Comparison of ENCODE assay signal across 20 mouse cellular contexts in the genomic region with DNA sequence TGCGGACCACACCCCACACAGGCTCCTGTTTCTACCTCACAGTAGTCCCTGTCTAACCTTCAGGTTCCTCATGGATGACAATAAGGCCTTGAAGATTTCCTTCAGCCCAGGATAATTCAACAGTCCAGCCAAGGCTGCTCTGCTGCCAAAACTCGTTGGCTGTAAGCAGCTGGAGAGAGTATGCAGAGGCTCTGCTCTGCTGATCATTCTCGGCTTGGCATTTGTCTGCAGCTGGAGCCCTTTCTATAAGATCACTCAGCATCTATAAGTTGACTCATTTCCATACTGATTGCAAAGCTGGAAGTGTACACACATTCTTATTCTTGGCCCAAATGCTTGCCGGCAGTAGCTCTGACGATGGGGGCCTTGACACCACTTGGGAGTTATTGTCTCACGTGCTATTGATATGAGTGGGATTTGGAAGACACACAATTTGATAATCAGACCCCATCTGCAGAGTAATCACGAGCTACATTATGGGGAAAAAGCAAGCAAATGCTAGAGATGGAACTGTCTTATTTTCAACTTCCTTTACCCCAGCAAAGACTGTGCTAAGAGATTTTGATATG.
DNase-seq lines count a peak whose midpoint lies in the region; ATAC-seq lines count a peak whose summit lies in the region.
"Had no signal": no experiment of that assay in that cellular context is flagged by ENCODE, and none has a peak within 500 bp of the region (broad histone marks: within the 10 kb centered on the region; RNA-seq: fewer than 3 reads in every experiment).

No protein-coding gene starts in this region.

- 65% methylated on average over 7 of the region's 7 CpGs for WGBS in forebrain, embryonic 13.5 days
- 62% methylated on average over 7 of the region's 7 CpGs for WGBS in forebrain, embryonic 12.5 days
- WGBS in intestine, embryonic 16.5 days, result 57% methylated on average over 7 of the region's 7 CpGs
- WGBS in intestine, embryonic 15.5 days, result 62% methylated on average over 7 of the region's 7 CpGs

- H3K27me3 ChIP-seq in forebrain, embryonic 13.5 days, result no peaks in the 10 kb centered on the region
- H3K27me3 ChIP-seq in forebrain, embryonic 12.5 days, result no peaks in the 10 kb centered on the region
- no peaks in the 10 kb centered on the region for H3K27me3 ChIP-seq in intestine, embryonic 16.5 days (replicated peaks; ENCODE audit: control insufficient read depth, insufficient read depth, low read length)
- H3K27me3 ChIP-seq in intestine, embryonic 15.5 days (replicated peaks), result no peaks in the 10 kb centered on the region
- H3K27me3 ChIP-seq: CH12.LX; midbrain, embryonic 13.5 days had no signal

- H3K9ac ChIP-seq in forebrain, embryonic 13.5 days, result no peak overlapping the region
- H3K9ac ChIP-seq in forebrain, embryonic 12.5 days, result no peak overlapping the region
- H3K9ac ChIP-seq in intestine, embryonic 16.5 days (ENCODE audit: low read depth, low read length), result no peak overlapping the region
- H3K9ac ChIP-seq in intestine, embryonic 15.5 days, result no peak overlapping the region
- H3K9ac ChIP-seq: midbrain, embryonic 13.5 days had no signal

- H3K27ac ChIP-seq in forebrain, embryonic 13.5 days, result no peak overlapping the region
- H3K27ac ChIP-seq in forebrain, embryonic 12.5 days, result no peak overlapping the region
- no peak overlapping the region for H3K27ac ChIP-seq in intestine, embryonic 16.5 days (ENCODE audit: low read length)
- H3K27ac ChIP-seq in intestine, embryonic 15.5 days, result no peak overlapping the region
- H3K27ac ChIP-seq: heart, adult 2 months; midbrain, embryonic 13.5 days had no signal

- H3K9me3 ChIP-seq in forebrain, embryonic 13.5 days (replicated peaks), result no peaks in the 10 kb centered on the region
- no peaks in the 10 kb centered on the region for H3K9me3 ChIP-seq in forebrain, embryonic 12.5 days
- no peaks in the 10 kb centered on the region for H3K9me3 ChIP-seq in intestine, embryonic 16.5 days (ENCODE audit: control insufficient read depth, low read length)
- H3K9me3 ChIP-seq in intestine, embryonic 15.5 days, result no peaks in the 10 kb centered on the region
- H3K9me3 ChIP-seq: midbrain, embryonic 13.5 days had no signal

- DNase-seq in right cerebral cortex, postnatal 10 days (ENCODE audit: low spot score in 2 of 2), result peak; percentile 30 to 42
- no peak for DNase-seq in right cerebral cortex, postnatal 25 days
- peak; percentile 6 to 55 for DNase-seq in lung, postnatal 4 days
- no peak for DNase-seq in kidney, postnatal 4 days
- DNase-seq: adrenal gland, postnatal 14 days; cerebellum, adult 9-11 months; gastrocnemius, postnatal 14 days; heart, adult 2 months; kidney, adult 8-10 months; kidney, postnatal 36 days; retina, postnatal 1 day; thymus, postnatal 14 days had no signal

- no peaks in the 10 kb centered on the region for H3K4me1 ChIP-seq in forebrain, embryonic 13.5 days
- no peaks in the 10 kb centered on the region for H3K4me1 ChIP-seq in forebrain, embryonic 12.5 days
- H3K4me1 ChIP-seq in intestine, embryonic 16.5 days (ENCODE audit: control insufficient read depth, insufficient read depth, low read length), result no peaks in the 10 kb centered on the region
- H3K4me1 ChIP-seq in intestine, embryonic 15.5 days (replicated peaks), result no peaks in the 10 kb centered on the region

- peak; percentile 50 for ATAC-seq in forebrain, embryonic 13.5 days
- no peak for ATAC-seq in forebrain, embryonic 12.5 days (ENCODE audit: low FRiP score)
- ATAC-seq in intestine, embryonic 16.5 days, result 0 out of 2 replicates have a peak, but pooled peaks have one; percentile 26
- no peak for ATAC-seq in intestine, embryonic 15.5 days
- ATAC-seq: hindbrain, embryonic 16.5 days; midbrain, embryonic 13.5 days had no signal

- no peaks in the 10 kb centered on the region for H3K36me3 ChIP-seq in forebrain, embryonic 13.5 days (ENCODE audit: poor library complexity, severe bottlenecking)
- H3K36me3 ChIP-seq in forebrain, embryonic 12.5 days (replicated peaks), result no peaks in the 10 kb centered on the region
- H3K36me3 ChIP-seq in intestine, embryonic 16.5 days (ENCODE audit: control insufficient read depth, insufficient read depth, low read length), result no peaks in the 10 kb centered on the region
- H3K36me3 ChIP-seq in intestine, embryonic 15.5 days, result no peaks in the 10 kb centered on the region
- H3K36me3 ChIP-seq: midbrain, embryonic 13.5 days had no signal

- H3K4me3 ChIP-seq in forebrain, embryonic 13.5 days, result no peak overlapping the region
- no peak overlapping the region for H3K4me3 ChIP-seq in forebrain, embryonic 12.5 days (replicated peaks)
- H3K4me3 ChIP-seq in intestine, embryonic 16.5 days (ENCODE audit: low read length), result no peak overlapping the region
- H3K4me3 ChIP-seq in intestine, embryonic 15.5 days (replicated peaks), result no peak overlapping the region
- H3K4me3 ChIP-seq: heart, adult 2 months; midbrain, embryonic 13.5 days had no signal

- no peak overlapping the region for H3K4me2 ChIP-seq in forebrain, embryonic 13.5 days
- H3K4me2 ChIP-seq in forebrain, embryonic 12.5 days, result no peak overlapping the region
- no peak overlapping the region for H3K4me2 ChIP-seq in intestine, embryonic 16.5 days (ENCODE audit: low read depth, low read length)
- H3K4me2 ChIP-seq in intestine, embryonic 15.5 days (replicated peaks), result no peak overlapping the region
- H3K4me2 ChIP-seq: liver, embryonic 11.5 days; midbrain, embryonic 13.5 days had no signal

Comparison
In these comparisons a context has a peak if more than half of its experiments do, and no peak if none do; other contexts are left out.
1. ATAC-seq: peak in forebrain, embryonic 13.5 days (single experiment) and intestine, embryonic 16.5 days (single experiment); none in forebrain, embryonic 12.5 days (single experiment) and intestine, embryonic 15.5 days (single experiment).
2. DNase-seq: peak in right cerebral cortex, postnatal 10 days (2 of 2) and lung, postnatal 4 days (2 of 2); none in right cerebral cortex, postnatal 25 days (single experiment) and kidney, postnatal 4 days (0 of 2).